Mouse (Mus musculus): ENCODE results near the gene Marc2.
A peak's percentile ranks its signal among the peaks of the same experiment; 100 is the strongest.

The Marc2 gene

DNA sequence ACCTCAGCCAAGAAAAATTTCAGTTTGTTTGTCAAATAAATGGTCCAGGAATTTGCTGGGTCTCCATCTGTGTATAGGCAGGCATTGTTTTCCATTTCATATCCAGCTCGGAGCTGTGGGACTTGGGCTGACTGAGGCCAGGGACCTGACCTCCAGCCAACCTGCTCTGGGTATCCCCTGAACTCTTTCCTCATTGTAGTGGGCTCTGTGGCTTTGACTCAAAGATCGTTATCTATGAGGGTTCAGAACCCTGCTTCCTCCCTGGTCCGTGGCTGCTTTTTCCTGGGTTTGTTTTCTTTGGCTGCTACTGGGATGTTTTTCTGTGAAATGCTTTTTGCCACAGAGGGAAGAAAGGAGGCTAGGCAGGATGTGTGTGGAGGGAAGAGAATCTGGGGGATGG lies 7.7 kb upstream of the Marc2 start:
- no peak for DNase-seq (ENCODE audit: extremely low spot score)

DNA sequence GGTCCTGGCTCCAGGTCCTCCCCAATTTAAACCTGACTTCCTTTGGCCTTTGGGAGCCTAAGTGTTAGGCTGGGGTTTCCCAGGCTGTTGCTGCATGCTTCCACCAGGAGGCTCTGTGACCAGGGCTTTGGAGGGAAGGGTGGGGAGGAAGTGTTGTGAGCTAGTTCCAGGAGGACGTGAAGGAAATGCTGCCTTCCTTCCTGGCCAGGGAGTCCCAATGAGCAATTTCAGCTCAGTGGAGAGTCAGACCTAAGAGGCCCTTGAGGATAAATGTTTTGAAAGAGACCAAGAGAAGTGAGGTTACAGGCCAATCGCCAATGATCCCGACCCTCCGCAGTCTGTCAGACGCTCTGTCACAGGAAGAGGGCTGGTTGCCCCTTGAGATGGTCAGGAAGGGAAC lies 7.1 kb upstream of the Marc2 start:
- DNase-seq (ENCODE audit: extremely low spot score), result peak; percentile 54

DNA sequence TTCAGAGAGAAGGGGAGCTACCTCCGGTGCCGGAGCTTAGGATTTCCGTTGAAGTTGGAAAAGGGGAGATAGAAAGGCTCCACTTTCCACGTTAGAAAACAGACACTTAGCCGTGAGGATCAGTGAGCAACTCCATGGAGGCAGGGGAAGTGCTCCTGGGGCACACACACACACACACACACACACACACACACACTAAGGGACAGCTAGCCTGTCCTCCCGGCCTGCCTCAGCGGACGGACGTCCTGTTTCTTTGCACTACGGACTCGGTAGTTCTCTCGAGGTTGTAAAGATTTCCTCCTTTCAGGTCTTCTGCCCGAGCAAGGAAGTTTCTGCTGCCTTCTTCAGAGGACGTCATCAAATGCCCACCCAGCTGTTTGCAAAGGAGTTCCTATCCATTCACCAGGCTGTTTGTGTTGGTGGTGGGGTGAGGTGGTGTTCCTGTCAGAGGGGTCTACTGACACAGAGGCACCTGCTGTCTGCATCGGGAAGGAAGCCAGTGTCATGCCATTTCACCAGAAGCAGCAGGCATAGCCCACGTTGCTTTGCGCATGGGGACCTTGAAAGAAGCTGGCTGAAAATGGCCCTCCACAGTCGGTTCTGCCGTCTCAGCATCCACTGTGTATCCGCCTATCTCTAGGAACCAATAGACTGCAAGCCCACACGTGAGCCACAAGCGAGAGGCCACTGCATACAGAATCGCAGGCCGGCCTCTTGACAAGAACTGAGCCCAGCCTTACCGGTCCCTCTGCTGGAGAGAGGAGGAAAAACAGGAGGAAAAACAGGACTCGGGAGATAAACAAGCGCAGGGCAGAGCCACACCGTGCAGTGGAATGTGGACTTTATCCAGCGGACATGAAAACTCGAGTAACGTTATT lies 5.7 kb upstream of the Marc2 start:
- peak; percentile 79 for DNase-seq (ENCODE audit: extremely low spot score)

DNA sequence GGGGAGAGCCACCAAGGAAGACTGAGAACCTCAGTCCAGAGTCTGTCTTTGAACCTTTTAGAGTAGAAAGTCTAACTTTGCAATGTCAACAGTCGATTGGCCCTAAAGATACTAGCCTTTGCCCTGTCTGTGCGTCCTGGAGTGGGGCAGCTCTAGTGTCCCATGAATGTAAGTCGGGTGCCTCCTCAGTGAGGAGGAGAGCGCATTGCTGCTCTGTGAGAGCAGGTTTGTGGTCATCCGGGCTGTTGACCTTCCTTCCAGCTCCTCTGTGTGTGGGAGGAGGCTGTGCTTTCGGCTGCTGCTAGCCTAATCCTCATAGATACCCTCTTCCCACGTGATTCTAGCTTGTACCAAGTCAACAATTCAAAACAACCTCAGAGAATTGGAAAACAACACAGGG lies 4.9 kb upstream of the Marc2 start:
- DNase-seq (ENCODE audit: extremely low spot score), result no peak

DNA sequence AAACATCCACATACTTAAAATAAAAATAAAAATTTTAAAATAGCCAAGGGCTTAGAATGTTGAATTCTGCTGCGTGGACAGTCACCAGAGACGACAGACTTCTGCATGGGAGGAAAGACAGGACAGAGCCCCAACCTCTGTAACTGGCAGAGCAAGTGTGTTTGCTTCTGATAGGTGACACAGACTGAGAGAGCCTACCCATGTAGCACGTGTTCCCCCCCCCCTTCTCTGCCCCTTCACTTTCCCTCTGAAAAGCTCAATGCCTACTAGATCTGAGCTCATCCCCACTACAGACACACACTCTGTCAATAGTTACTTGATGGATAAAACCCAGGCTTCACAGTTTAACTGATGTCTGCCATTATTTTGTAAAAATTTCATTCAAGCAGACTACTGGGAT lies 722 bp upstream of the Marc2 start:
- DNase-seq (ENCODE audit: extremely low spot score), result no peak

DNA sequence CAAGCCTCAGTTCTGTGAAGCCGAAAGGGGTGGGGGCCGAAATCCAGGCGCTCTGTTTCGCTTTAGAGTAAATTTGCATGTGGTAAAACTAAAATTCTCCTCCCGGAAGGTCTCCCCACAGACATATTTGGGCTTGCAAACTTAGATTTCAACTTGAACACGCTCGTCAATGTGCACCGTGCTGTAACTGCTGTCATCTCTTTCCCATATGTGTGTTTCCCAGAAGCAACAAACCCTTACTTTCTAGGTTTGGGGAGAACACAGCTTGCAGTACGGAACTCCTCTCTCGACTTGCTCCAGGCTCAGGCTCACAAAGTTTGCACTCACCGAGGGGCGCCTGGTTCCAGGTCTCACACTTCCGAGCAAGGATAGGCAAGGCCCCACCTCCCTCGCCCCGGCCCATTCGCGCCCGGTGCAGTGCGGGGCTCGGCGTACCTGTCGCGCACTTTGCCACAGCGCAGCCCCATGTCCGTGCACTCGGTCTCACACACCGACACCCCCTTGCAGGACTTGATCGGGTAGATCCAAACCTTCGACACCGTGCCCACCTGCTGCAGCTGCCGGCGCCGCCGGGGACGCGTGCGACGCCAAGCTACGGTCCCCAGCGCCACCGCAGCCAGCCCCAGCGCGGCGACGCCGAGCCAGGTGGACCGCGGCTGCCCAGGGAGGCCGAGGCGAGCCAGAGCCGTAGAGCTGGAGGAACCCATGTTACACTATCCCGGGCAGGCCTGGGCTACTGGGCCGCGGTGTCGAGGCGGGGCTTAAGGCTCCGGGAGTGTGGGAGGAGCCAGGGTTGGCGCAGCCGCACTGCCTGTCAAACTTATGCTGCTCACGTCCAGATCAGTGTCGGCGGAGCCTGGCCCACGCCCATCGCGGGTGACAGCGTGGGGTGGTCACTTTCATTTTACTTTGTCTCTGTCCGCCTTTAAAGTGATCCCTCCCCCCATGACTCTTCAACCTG lies 860 bp downstream of the Marc2 start:
- peak; percentile 84 for DNase-seq (ENCODE audit: extremely low spot score)

DNA sequence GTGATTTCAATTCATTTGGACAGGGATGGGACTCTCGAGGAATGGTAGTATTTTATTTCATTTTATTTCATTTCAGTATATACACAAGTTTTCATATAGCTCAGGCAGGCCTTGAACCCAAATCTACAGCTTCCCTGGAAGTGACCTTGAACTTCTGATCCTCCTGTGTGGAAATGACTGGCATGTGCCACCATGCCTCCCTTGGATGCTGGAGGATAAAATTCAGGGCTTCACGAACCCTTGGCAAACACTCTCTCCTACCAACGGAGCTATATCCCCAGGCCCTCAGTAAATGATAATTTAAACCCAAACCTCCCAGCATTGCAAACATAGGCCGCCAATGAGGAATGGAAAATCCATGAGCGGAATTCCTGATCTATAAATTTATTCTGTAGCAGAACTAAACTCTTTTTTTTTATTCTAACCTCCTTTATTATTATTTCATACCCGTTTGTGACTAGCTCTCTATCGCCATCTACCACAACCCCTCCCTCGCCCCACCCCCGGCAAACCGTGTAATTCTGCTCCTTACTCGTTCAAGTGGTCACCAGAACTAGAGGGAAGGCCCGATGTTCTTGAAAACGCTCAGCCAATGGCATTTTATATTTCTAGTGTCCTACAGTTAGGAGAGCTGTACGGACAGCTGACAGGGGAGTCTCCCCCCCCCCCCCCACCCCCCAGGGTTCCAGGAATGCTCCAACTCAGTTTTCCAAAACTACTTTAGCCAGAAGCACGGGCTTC lies 1.8 kb downstream of the Marc2 start:
- peak; percentile 24 for DNase-seq (ENCODE audit: extremely low spot score)

DNA sequence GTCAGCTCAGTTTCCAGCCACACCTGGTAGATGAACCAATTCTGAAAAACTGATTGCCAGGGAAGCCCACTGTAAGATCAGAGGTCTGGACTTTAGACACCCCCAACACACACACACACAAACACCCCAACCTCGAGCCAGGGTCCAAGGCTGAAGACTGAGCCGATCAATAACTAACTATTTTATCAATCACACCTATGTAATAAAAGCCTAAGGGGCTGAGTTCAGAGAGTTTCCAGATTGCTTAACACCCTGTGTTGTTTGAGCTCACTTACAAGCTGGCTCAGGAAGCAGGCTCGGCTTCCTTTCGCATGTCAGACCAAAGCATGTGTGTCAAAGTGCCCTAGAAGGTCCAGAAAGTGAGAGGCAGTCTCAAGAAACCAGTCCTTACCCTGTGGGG lies 8.6 kb downstream of the Marc2 start:
- DNase-seq (ENCODE audit: extremely low spot score), result no peak

DNA sequence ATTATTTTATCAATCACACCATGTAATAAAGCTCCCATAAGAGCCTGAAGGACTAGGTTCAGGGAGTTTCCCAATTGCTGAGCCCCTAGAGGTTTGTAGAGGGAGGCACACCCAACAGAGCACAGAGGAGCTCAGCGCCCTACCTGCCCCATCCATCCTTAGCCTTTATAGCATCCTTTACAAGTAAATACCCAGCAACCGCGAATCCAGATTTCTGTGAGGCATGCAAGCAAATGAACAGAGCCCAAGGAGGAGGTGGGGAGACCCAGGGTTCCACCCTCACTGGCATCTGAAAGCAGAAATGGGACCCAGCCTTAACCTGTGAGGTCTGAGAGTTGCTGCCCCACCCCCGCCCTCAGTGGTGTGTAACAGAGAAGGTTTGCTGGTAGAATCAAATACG lies 9.9 kb downstream of the Marc2 start:
- DNase-seq (ENCODE audit: extremely low spot score), result no peak

DNA sequence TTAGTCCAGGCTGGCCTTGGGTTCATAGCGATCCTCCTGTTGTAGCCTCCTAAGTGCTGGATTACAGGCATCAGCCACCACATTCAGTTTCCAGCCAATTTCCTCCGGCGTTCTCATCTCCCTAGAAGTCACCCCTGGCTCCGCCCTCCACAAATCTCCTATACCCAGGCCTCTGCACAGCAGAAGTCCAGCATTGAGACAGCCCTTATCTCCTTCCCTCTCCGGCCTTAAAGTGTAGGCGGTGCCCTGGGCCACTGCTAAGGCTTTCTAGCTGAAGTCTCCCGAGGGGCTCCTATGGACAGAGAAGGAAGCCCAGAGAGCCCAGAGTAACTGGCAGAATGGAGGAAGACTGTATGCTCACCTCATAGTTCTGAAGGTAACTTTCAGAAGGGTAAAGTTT lies 12.8 kb downstream of the Marc2 start:
- no peak for DNase-seq (ENCODE audit: extremely low spot score)

DNA sequence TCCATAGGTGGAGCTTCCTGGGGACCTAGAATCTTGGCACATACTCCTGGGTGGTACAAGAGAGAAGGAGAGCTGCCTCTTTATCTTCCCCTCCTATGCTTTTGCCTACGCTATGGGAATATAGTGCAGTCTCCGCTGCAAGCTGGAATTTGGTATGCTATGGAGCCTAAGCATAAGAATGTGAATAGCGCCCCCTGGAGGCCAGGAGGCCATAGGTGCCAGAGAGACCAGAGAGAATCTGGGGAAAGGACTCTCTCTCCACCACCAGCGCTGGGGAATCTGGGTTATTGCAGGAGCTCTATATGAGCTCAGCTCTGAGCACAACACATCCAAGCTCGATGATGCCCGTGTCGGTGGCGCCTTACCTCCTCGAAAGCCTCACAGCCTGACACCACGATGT lies 14.0 kb downstream of the Marc2 start:
- DNase-seq (ENCODE audit: extremely low spot score), result no peak

DNA sequence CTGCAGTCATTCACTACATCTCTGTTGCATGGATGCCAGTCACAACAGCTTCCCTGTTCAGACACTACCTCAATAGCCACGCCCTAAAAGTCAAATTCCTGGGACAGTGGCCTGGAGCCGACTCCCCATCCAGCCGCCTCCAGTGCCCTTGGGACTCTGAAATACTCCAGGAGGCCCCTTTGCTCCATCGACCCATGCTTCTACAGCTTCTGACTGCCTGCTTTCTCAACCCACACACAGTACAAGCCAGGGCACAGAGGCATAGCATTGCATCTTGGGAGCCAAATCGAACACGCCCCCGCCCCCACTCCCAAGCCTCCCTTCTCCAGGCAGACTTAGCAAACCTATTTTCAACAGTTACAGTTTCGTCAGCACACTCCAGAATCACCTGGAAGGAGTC lies 16.4 kb downstream of the Marc2 start:
- DNase-seq (ENCODE audit: extremely low spot score), result no peak

DNA sequence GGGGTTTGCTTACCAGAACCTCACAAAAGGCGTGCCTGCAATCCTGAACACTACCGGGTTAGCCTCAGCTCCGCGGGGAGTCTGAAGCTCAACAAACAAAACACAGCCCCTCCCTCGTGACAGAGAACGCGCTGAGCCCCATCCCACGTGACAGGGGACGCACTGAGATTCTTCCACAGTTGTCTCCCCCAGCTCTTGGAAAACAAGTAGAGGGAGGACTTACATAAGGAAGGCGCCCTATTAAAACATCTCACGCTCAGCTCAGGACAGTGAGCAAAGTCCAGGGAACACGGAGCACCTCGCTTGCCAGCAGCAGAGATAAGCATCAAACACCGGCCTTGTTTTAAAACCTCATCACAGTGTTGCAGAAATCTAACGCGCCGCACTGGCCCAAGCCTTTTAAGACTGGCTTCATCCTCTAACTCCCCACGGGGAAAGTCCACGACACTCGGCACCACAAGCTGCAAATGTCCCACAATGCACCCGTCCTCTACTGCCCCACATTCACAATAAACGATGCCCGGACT lies 19.0 kb downstream of the Marc2 start:
- DNase-seq (ENCODE audit: extremely low spot score), result peak; percentile 15

DNA sequence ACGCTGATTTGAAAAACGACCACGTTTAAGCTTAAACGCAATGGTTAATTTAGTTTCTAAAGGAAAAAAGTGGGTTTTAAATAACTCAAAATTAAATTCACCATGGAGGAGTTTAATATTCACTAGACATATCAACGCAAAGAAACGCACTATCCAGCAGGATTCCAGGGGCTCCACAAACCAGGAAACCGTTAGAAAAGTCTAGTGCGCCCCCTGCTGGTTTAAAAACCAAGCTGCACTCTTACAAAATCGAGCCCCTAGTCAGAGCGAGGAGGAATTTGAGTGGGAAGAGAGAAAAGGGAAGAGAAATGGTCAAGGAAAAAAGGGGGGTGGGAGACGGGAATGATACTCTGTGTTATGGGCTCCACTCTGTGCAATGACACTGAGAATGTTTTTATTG lies 21.2 kb downstream of the Marc2 start:
- peak; percentile 57 for DNase-seq (ENCODE audit: extremely low spot score)

DNA sequence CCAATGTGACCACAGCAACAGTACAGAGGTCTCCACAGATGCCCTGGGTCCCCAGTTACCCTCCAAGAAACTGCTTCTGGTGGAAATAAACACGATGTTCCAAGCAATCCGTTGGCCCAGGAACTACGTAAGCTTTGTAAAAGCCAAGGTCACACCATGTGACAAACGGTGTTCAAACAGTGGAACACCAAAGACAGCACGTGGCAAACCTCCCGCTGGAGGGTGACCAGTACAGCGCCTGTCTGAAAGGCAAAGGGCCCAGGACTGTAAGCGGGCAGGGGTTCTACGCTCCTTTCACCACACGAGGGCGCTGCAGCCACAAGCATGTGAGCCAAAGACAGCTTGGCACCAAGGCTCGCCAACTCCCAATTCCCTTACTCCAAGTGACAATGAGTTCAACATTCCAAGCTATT lies 21.8 kb downstream of the Marc2 start:
- DNase-seq (ENCODE audit: extremely low spot score), result peak; percentile 91

DNA sequence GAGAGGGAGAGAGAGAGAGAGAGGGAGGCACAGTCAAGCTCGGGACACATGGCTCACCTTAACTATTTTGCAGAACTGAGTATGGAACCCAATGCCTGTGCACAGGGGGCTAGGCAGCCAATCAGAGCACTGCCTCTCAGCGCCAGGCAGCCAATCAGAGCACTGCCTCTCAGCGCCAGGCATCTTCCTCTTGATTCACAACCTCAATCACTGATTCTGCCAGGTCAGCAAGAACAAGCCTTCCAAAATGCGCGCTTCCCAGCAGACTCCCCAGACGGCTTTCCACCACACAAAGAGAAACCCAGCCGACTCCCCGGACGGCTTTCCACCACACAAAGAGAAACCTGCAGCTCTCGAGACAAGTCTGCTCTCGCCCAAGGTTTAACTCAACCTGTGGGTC lies 23.6 kb downstream of the Marc2 start:
- DNase-seq (ENCODE audit: extremely low spot score), result peak; percentile 24

DNA sequence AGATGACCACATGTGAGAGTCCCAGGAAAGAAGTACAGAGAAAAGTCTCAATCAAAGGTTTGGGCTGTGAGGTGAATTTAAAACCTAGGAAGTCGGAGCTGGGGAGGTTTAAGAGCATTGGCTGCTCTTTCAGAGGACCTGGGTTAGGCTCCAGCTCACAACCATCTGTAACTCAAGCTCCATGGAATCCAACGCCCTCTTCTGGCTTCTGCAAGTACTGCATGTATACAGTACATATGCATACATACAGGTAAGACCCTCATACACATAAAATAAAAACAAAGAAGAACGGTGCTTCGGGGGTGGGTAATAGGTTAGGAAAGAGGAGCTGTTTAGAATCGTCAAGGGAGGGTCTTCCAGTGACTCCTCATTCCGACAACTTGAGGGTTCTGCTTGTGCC lies 28.5 kb downstream of the Marc2 start:
- DNase-seq (ENCODE audit: extremely low spot score), result no peak

DNA sequence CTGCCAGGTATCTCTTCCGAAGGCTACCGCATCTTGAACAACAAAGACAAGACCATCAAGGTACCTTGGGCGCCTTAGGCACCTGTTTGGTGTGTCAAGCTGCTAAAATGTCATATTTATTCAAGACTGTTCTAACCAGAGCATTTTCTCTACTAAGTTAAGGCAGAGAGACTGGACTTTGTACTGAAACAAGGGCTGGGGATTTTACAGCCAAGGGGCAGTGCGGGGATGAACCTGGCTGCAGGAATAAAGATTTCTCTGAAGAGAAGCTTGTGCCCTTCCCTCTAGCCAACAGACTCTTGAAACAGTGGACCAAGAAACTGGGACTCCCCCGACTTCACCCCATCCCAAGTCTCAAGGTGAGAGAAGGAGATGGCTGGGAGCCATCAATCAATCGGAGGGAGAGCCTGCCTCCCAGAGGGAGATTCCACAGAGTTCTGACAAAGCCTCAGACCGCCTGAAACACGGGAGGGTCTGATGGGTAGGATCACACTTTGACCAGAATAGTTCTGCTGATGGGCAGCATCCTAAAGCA lies 34.5 kb downstream of the Marc2 start:
- no peak for DNase-seq (ENCODE audit: extremely low spot score)

DNA sequence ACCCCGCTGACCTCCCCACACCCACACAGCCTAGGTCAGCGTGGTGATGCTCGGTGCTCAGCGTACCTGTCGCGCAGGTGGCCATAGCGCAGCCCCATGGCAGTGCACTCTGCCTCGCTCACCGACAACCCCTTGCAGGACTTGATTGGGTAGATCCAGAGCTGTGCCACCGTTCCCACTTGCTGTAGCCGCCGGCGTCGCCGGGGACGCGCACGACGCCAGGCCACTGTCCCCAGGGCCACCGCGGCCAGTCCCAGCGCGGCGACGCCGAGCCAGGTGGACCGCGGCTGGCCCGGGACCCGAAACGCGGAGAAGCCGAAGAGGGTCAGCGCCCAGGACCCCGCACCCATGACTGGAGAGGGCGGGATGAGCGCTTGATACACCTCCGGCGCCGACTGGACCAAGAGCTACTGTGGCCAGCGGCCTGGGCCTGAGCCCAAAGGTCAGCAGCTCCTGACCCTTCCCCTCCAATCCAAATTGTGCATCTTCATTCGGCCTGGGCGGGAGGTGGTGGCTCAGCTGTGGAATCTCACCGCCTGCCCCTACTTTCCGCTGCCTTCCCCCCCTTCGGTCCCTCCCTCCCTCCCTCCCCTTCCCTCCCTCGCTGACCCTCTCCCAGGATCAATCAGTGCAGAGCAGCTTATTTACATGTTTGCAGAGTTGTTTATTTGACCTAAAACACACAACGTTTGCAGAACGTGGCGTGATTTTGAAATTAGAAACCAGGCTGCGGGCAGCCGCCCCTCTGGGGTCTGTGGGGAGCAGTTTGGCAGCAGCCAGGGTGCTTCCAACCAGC lies 35.3 kb downstream of the Marc2 start, which contains the start of gene Marc1:
Marc1 (minus strand) TSS at position 534 of the 796 bp plus-strand sequence.
- peak; percentile 42 for DNase-seq (ENCODE audit: extremely low spot score)

DNA sequence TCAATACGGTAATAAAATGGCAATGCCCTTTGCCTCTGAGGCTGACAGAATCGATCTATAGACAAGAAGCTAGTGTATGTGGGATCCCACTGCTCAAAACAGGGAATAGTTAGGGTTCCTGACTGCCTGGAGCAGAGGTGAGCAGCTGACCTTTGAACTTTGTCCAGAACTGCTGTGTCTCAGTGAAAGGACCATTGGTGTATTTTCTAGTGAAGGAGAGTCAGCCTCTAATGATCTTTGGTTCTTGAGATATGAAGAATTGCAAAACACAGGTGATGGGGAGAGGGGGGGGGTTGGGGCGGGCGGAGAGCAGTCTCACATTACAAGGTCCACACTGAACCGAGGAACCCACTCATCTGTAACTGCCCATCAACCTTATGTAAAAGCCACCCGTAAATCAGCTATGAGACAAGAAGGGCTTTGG lies 36.7 kb downstream of the Marc2 start:
- no peak for DNase-seq (ENCODE audit: extremely low spot score)
